In the genomic region with DNA sequence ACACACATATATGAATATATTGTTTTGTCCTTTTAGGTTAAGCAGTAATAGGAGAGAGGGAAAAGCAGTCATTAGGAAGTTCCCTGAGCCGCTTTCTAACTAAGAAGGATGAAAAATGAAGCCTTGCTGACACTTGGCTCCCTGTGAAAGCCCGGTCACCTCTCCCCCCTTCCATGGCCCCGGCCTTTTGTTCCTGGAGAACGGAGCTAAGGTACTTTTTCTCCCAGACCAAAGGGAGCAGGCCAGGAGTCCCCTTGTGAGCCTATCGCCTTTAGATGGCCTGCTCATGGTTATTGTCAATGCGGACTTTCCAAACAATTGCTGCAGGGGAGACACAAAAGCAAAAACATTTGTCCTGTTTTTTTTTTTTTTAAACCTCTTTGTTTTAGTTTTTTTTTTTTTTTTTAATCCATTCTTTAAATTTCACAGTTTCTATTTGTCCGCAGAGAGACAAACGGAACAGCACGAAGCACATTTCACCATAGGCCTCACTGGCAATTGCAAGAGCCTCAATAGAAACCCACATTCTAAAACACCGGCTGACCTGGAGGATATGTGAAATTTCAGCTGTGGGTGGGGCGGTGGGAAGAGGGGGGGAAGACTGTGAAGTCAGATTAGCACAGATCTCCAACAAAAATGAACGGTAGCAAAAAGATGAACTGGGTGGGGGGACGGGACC, we compare ENCODE assay signal across 9 mouse cellular contexts.
DNase-seq lines count a peak whose midpoint lies in the region; ATAC-seq and TF ChIP-seq lines count a peak whose summit lies in the region.
"Had no signal": no experiment of that assay in that cellular context is flagged by ENCODE, and none has a peak within 500 bp of the region (broad histone marks: within the 10 kb centered on the region; RNA-seq: fewer than 3 reads in every experiment).

No protein-coding gene starts in this region.

- DNase-seq in heart, postnatal 10 days = no peak
- DNase-seq in embryo, embryonic 11 days = peak; percentile 77
- no peak for DNase-seq in heart, postnatal 0 days (ENCODE audit: low spot score)
- DNase-seq in midbrain, embryonic 14.5 days = peak; percentile 58
- DNase-seq in spleen, postnatal 14 days (ENCODE audit: low spot score in 2 of 2) = no peak
- DNase-seq in layer of hippocampus, adult 8-10 months (ENCODE audit: low spot score in 2 of 2) = no peak
- DNase-seq in urinary bladder, postnatal 10 days (ENCODE audit: low spot score) = no peak
- DNase-seq: thymus, postnatal 36 days had no signal

- no peaks in the 10 kb centered on the region for H3K36me3 ChIP-seq in heart, embryonic 14.5 days (ENCODE audit: control insufficient read depth, insufficient read depth, low read length)
- H3K36me3 ChIP-seq in heart, postnatal 0 days (replicated peaks; ENCODE audit: control insufficient read depth, insufficient read depth, low read length) = no peaks in the 10 kb centered on the region
- H3K36me3 ChIP-seq in midbrain, embryonic 14.5 days (ENCODE audit: control insufficient read depth, insufficient read depth, low read length) = no peaks in the 10 kb centered on the region

- H3K27me3 ChIP-seq in heart, embryonic 14.5 days (ENCODE audit: control insufficient read depth, insufficient read depth, low read length) = no peaks in the 10 kb centered on the region
- no peaks in the 10 kb centered on the region for H3K27me3 ChIP-seq in heart, postnatal 0 days (ENCODE audit: control insufficient read depth, insufficient read depth, low read length)
- no peaks in the 10 kb centered on the region for H3K27me3 ChIP-seq in midbrain, embryonic 14.5 days (ENCODE audit: control insufficient read depth, insufficient read depth, low read length)

- TF ChIP-seq EP300 in heart, postnatal 0 days (IDR thresholded peaks at IDR 0.05; ENCODE audit: low read depth) = no peak

- no peaks in the 10 kb centered on the region for H3K9me3 ChIP-seq in heart, embryonic 14.5 days (ENCODE audit: control insufficient read depth, low read length)
- H3K9me3 ChIP-seq in heart, postnatal 0 days (replicated peaks; ENCODE audit: control insufficient read depth, low read length) = no peaks in the 10 kb centered on the region
- no peaks in the 10 kb centered on the region for H3K9me3 ChIP-seq in midbrain, embryonic 14.5 days (ENCODE audit: control insufficient read depth, low read length)

- peak overlapping the region; percentile 20; the same call in 1 of the 2 replicates for H3K4me2 ChIP-seq in heart, embryonic 14.5 days (ENCODE audit: low read length)
- H3K4me2 ChIP-seq in heart, postnatal 0 days (ENCODE audit: low read depth, low read length) = no peak overlapping the region
- H3K4me2 ChIP-seq in midbrain, embryonic 14.5 days (ENCODE audit: low read length) = peak overlapping the region; percentile 97

- peak overlapping the region; percentile 41 to 58; a peak in 2 of 4 replicates for H3K27ac ChIP-seq in heart, embryonic 14.5 days (replicated peaks in 1 of 2; ENCODE audit: control insufficient read depth in 1 of 2, insufficient read depth in 1 of 2, low read depth in 2 of 2, low read length in 2 of 2)
- peak overlapping the region; percentile 39 for H3K27ac ChIP-seq in heart, postnatal 0 days (ENCODE audit: low read depth)
- peak overlapping the region; percentile 100 for H3K27ac ChIP-seq in midbrain, embryonic 14.5 days (replicated peaks; ENCODE audit: low read depth, low read length)

- H3K4me1 ChIP-seq in heart, embryonic 14.5 days (ENCODE audit: control insufficient read depth in 2 of 2, insufficient read depth in 2 of 2, low read length in 2 of 2) = peaks cover 31 to 68% of the 10 kb centered on the region in 2 experiments
- peaks cover 31% of the 10 kb centered on the region for H3K4me1 ChIP-seq in heart, postnatal 0 days (ENCODE audit: control insufficient read depth, insufficient read depth)
- H3K4me1 ChIP-seq in midbrain, embryonic 14.5 days (ENCODE audit: control insufficient read depth, insufficient read depth, low read length) = peaks cover 64% of the 10 kb centered on the region

- no peak for ATAC-seq in heart, embryonic 14.5 days (ENCODE audit: insufficient number of reproducible peaks, insufficient read depth, low FRiP score, low read depth)
- ATAC-seq in heart, postnatal 0 days (ENCODE audit: insufficient read depth, low read depth) = no peak
- no peak for ATAC-seq in midbrain, embryonic 14.5 days (ENCODE audit: low FRiP score, low TSS enrichment)

- 40% methylated on average over 13 of the region's 13 CpGs for WGBS in heart, embryonic 14.5 days
- 53% methylated on average over 13 of the region's 13 CpGs for WGBS in heart, postnatal 0 days
- 13% methylated on average over 13 of the region's 13 CpGs for WGBS in midbrain, embryonic 14.5 days

- intact Hi-C loops in heart, postnatal 10 days (cut with DNase I) = loop anchor here (5.0 kb wide), 3 partner anchors 98 to 202 kb away; no protein-coding TSS in a partner anchor

- H3K9ac ChIP-seq in heart, embryonic 14.5 days (ENCODE audit: low read length) = peak overlapping the region; percentile 45; the same call in 1 of the 2 replicates
- H3K9ac ChIP-seq in heart, postnatal 0 days (replicated peaks; ENCODE audit: low read depth, low read length) = no peak overlapping the region
- peak overlapping the region; percentile 100 for H3K9ac ChIP-seq in midbrain, embryonic 14.5 days (replicated peaks; ENCODE audit: low read length)

- no peak overlapping the region for H3K4me3 ChIP-seq in heart, embryonic 14.5 days (ENCODE audit: control insufficient read depth in 1 of 2, insufficient read depth in 1 of 2, low read depth in 1 of 2, low read length in 2 of 2)
- H3K4me3 ChIP-seq in heart, postnatal 0 days (ENCODE audit: low read depth, low read length) = no peak overlapping the region
- peak overlapping the region; percentile 92; the same call in 1 of the 2 replicates for H3K4me3 ChIP-seq in midbrain, embryonic 14.5 days (replicated peaks; ENCODE audit: low read depth, low read length)

- no peak for TF ChIP-seq CTCF in heart, postnatal 0 days (IDR thresholded peaks at IDR 0.05; ENCODE audit: low read depth)

Comparison
In these comparisons a context has a peak if more than half of its experiments do, and no peak if none do; other contexts are left out.
1. H3K27ac ChIP-seq: peak in every context shown above with its lines; median percentile 100 in midbrain, embryonic 14.5 days; 50 in heart, embryonic 14.5 days; 39 in heart, postnatal 0 days.
2. DNase-seq: peak in embryo, embryonic 11 days (single experiment) and midbrain, embryonic 14.5 days (single experiment); none in heart, postnatal 10 days (0 of 2), heart, postnatal 0 days (single experiment), spleen, postnatal 14 days (0 of 2), layer of hippocampus, adult 8-10 months (0 of 2) and urinary bladder, postnatal 10 days (single experiment).